Mouse (Mus musculus): ENCODE measurements around the gene Polr3h. TPM values are rescaled to one million over a fixed set of nuclear protein-coding genes. Genes with fewer than 3 reads are reported as not detected.

The Polr3h gene
- total RNA-seq, 1 experiment, result 83.7 TPM

DNA sequence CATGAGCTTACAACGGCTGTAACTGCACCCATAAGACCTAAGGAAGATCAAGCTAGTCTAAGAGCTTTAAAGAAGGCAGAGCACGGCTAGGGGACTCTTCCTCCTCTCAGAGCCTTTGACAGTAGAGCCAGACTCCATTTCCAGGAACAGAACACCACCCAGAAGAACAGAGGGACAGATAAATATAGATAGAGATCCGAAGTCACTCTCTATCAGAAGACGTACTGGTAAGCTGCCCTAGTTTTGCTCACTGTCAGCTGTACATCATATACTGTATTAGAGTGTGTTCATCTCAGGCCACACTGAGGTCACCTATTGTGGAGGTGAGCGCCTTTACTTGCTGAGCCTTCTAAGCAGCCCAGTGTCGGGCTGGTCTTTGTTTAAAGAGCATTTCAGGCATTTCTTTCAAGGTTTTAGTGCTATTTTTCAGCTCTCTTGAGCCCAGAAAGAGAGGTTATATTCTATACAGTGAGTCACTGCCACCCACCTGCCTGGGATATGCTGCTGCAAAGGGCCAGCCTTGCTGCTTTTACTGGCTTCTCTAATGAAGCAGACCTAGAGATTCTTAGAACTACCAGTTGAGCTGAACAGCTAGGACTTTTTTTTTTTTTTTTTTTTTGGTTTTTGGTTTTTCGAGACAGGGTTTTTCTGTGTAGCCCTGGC, 34.8 kb downstream of the Polr3h start:
- Histone ChIP-seq H3K4me3 (ENCODE audit: insufficient read depth in 1 of 2, low read depth in 1 of 2, low read length in 2 of 2, poor library complexity in 1 of 2, severe bottlenecking in 1 of 2) (no peak overlapping the region), H3K9ac (ENCODE audit: insufficient read depth, low read depth, low read length, poor library complexity, severe bottlenecking) (no peak overlapping the region), H3K27ac (ENCODE audit: insufficient read depth, low read depth, low read length, poor library complexity, severe bottlenecking) (peak overlapping the region; percentile 59; the same call in 1 of the 2 replicates), H3K9me3 (ENCODE audit: control insufficient read depth, insufficient read depth, low read depth, low read length) (no peaks in the 10 kb centered on the region), H3K4me1 (ENCODE audit: control insufficient read depth in 2 of 2, insufficient read depth in 2 of 2, low read length in 2 of 2, poor library complexity in 1 of 2) (peaks cover 8 to 11% of the 10 kb centered on the region in 2 experiments), H3K36me3 (ENCODE audit: control insufficient read depth, insufficient read depth, low read length, poor library complexity, severe bottlenecking) (peaks cover 16% of the 10 kb centered on the region)
- in situ Hi-C loops (cut with MboI; ENCODE audit: low sequenced_read_pairs in 2 of 2, unreplicated experiment in 2 of 2), result no loop called here
- DNase-seq (ENCODE audit: low read depth, low spot score), result no peak
- TF ChIP-seq MAFK (IDR thresholded peaks at IDR 0.05; ENCODE audit: insufficient read depth, low read depth, low read length) (no peak), ZNF384 (IDR thresholded peaks at IDR 0.05; ENCODE audit: low read depth, low read length) (no peak; the same call in 1 of the 2 replicates)

- Histone ChIP-seq H3K4me1 (ENCODE audit: control insufficient read depth in 2 of 2, insufficient read depth in 2 of 2, low read length in 2 of 2, poor library complexity in 1 of 2) (peaks cover 5 to 11% of the 10 kb centered on the region in 2 experiments), H3K36me3 (ENCODE audit: control insufficient read depth, insufficient read depth, low read length, poor library complexity, severe bottlenecking) (peaks cover 6% of the 10 kb centered on the region), H3K27ac (ENCODE audit: insufficient read depth, low read depth, low read length, poor library complexity, severe bottlenecking) (no peak overlapping the region; the same call in 1 of the 2 replicates), H3K4me3 (ENCODE audit: insufficient read depth in 1 of 2, low read depth in 1 of 2, low read length in 2 of 2, poor library complexity in 1 of 2, severe bottlenecking in 1 of 2) (no peak overlapping the region), H3K9ac (ENCODE audit: insufficient read depth, low read depth, low read length, poor library complexity, severe bottlenecking) (no peak overlapping the region), H3K9me3 (ENCODE audit: control insufficient read depth, insufficient read depth, low read depth, low read length) (no peaks in the 10 kb centered on the region)
- TF ChIP-seq MAFK (IDR thresholded peaks at IDR 0.05; ENCODE audit: insufficient read depth, low read depth, low read length), result no peak
- no peak for TF ChIP-seq HCFC1 (IDR thresholded peaks at IDR 0.05; ENCODE audit: borderline replicate concordance, insufficient read depth, low read length)
- TF ChIP-seq ZNF384 (IDR thresholded peaks at IDR 0.05; ENCODE audit: low read depth, low read length), result no peak
- TF ChIP-seq CHD2 (IDR thresholded peaks at IDR 0.05; ENCODE audit: low read depth, low read length), result no peak
- TF ChIP-seq ZC3H11A (IDR thresholded peaks at IDR 0.05; ENCODE audit: borderline replicate concordance, low read depth, low read length), result no peak
- in situ Hi-C loops (cut with MboI; ENCODE audit: low sequenced_read_pairs in 2 of 2, unreplicated experiment in 2 of 2), result no loop called here
- DNase-seq (ENCODE audit: low read depth, low spot score), result no peak
Measured at GRCm38 (mm10) chr15:81889175-81889574, 36.9 kb downstream of the Polr3h start.

DNA sequence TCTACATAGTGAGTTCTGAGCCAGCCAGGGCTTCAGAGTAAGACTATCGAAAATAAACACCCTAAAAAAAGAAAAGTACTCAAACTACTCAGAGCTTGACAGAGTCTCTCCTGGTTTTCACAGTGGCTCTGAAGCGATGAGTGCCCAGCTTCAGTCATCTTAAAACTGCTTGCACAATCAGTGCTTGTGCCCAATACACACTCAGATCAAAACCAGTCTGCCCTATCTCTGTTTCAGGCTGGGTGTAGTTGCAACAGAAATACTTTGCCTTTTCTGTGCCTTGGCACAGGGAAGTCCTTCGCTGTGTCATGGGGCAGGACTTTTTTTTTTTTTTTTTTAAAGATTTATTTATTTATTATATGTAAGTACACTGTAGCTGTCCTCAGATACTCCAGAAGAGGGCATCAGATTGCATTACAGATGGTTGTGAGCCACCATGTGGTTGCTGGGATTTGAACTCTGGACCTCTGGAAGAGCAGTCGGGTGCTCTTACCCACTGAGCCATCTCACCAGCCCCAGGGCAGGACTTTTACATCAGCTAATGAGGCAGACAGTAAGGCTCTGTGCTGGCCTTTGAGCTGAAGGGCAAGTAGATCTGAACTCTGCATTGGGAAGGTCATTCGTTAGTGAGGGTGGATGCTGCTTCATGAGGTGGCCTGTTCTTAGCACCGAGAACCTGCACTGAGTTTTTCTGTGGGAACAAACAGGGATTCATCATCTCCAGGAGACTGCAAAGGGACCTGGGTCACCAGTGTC, 39.1 kb downstream of the Polr3h start:
- peaks cover 2% of the 10 kb centered on the region for H3K36me3 ChIP-seq (ENCODE audit: control insufficient read depth, insufficient read depth, low read length, poor library complexity, severe bottlenecking)

GRCm38 (mm10) chr15:81885418-81885934, 40.6 kb downstream of the Polr3h start:
- no peak overlapping the region for H3K9ac ChIP-seq (ENCODE audit: insufficient read depth, low read depth, low read length, poor library complexity, severe bottlenecking)
- H3K9me3 ChIP-seq (ENCODE audit: control insufficient read depth, insufficient read depth, low read depth, low read length), result no peaks in the 10 kb centered on the region
- in situ Hi-C loops (cut with MboI; ENCODE audit: low sequenced_read_pairs in 2 of 2, unreplicated experiment in 2 of 2), result no loop called here
- peaks cover 0 to 3% of the 10 kb centered on the region in 2 experiments; a peak in 2 of 4 replicates for H3K4me1 ChIP-seq (ENCODE audit: control insufficient read depth in 2 of 2, insufficient read depth in 2 of 2, low read length in 2 of 2, poor library complexity in 1 of 2)
- no peak for TF ChIP-seq ZC3H11A (IDR thresholded peaks at IDR 0.05; ENCODE audit: borderline replicate concordance, low read depth, low read length)
- TF ChIP-seq HCFC1 (IDR thresholded peaks at IDR 0.05; ENCODE audit: borderline replicate concordance, insufficient read depth, low read length), result no peak
- no peak overlapping the region for H3K4me3 ChIP-seq (ENCODE audit: insufficient read depth in 1 of 2, low read depth in 1 of 2, low read length in 2 of 2, poor library complexity in 1 of 2, severe bottlenecking in 1 of 2)
- DNase-seq (ENCODE audit: low read depth, low spot score), result no peak
- H3K36me3 ChIP-seq (ENCODE audit: control insufficient read depth, insufficient read depth, low read length, poor library complexity, severe bottlenecking), result peaks cover 2% of the 10 kb centered on the region
- H3K27ac ChIP-seq (ENCODE audit: insufficient read depth, low read depth, low read length, poor library complexity, severe bottlenecking), result no peak overlapping the region

More for the DNA sequence above, 39.1 kb downstream of the Polr3h start:
- peaks cover 3 to 6% of the 10 kb centered on the region in 2 experiments for H3K4me1 ChIP-seq (ENCODE audit: control insufficient read depth in 2 of 2, insufficient read depth in 2 of 2, low read length in 2 of 2, poor library complexity in 1 of 2)
- TF ChIP-seq ZC3H11A (IDR thresholded peaks at IDR 0.05; ENCODE audit: borderline replicate concordance, low read depth, low read length) (no peak), CHD2 (IDR thresholded peaks at IDR 0.05; ENCODE audit: low read depth, low read length) (no peak), ZNF384 (IDR thresholded peaks at IDR 0.05; ENCODE audit: low read depth, low read length) (no peak), HCFC1 (IDR thresholded peaks at IDR 0.05; ENCODE audit: borderline replicate concordance, insufficient read depth, low read length) (no peak), MAFK (IDR thresholded peaks at IDR 0.05; ENCODE audit: insufficient read depth, low read depth, low read length) (no peak)
- no peak overlapping the region for H3K4me3 ChIP-seq (ENCODE audit: insufficient read depth in 1 of 2, low read depth in 1 of 2, low read length in 2 of 2, poor library complexity in 1 of 2, severe bottlenecking in 1 of 2)
- H3K9ac ChIP-seq (ENCODE audit: insufficient read depth, low read depth, low read length, poor library complexity, severe bottlenecking), result no peak overlapping the region
- H3K27ac ChIP-seq (ENCODE audit: insufficient read depth, low read depth, low read length, poor library complexity, severe bottlenecking), result no peak overlapping the region
- H3K9me3 ChIP-seq (ENCODE audit: control insufficient read depth, insufficient read depth, low read depth, low read length), result no peaks in the 10 kb centered on the region
- no peak for DNase-seq (ENCODE audit: low read depth, low spot score)
- in situ Hi-C loops (cut with MboI; ENCODE audit: low sequenced_read_pairs in 2 of 2, unreplicated experiment in 2 of 2), result no loop called here

Data from ES-E14 (cell line).